Mouse (Mus musculus) right cerebral cortex, adult 2 months (tissue): ENCODE results near the gene Eaf2.
"Not testable (repeated sequence)": the region's sequence is repeated elsewhere in the genome, so short reads cannot be mapped to it uniquely, and the experiment has no call there.

Source experiments
- DNase-seq, 2 experiments: peaks; one replicate each; pipeline ENCODE4 v3.0.0; 2021 to 2022; ENCODE audit warnings: low spot score in 2 of 2

Eaf2 gene

GRCm38 (mm10) chr16:36846894-36847293, 27.9 kb downstream of the Eaf2 start:
- DNase-seq, result not testable (repeated sequence)

- peak in 1 of 2 experiments; percentile 23 for DNase-seq
Measured at GRCm38 (mm10) chr16:36828820-36829219, 46.0 kb downstream of the Eaf2 start.

- DNase-seq, result peak; percentile 81 to 82
Measured at GRCm38 (mm10) chr16:36828054-36828786, 46.6 kb downstream of the Eaf2 start, which contains the start of gene Iqcb1. Iqcb1 (plus strand) TSS chr16:36828385.

- no peak for DNase-seq
Measured at GRCm38 (mm10) chr16:36827611-36828053, 47.2 kb downstream of the Eaf2 start.

DNA sequence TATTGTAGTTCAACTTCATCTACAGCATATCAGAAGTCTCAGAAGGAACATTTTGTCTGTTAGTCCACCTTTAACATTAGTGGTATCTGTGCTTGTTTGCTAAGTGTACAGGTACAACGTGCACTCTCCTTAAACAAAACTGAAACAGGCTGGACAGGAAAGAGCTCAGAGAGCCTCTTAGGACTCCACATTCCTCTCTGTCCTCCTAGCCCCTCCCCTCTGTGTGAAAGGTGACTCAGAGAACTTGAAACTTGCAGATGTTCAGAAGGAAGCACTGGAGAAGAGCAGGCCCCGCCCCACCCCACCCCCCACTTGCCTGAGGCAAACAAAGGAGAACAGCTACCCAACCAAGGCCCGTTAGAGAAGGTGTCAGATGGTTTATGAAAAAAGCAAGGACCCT, 53.3 kb downstream of the Eaf2 start:
- DNase-seq, result no peak

- no peak for DNase-seq
Measured at GRCm38 (mm10) chr16:36820747-36821146, 54.1 kb downstream of the Eaf2 start.

- no peak for DNase-seq
Measured at GRCm38 (mm10) chr16:36820016-36820415, 54.8 kb downstream of the Eaf2 start.

DNA sequence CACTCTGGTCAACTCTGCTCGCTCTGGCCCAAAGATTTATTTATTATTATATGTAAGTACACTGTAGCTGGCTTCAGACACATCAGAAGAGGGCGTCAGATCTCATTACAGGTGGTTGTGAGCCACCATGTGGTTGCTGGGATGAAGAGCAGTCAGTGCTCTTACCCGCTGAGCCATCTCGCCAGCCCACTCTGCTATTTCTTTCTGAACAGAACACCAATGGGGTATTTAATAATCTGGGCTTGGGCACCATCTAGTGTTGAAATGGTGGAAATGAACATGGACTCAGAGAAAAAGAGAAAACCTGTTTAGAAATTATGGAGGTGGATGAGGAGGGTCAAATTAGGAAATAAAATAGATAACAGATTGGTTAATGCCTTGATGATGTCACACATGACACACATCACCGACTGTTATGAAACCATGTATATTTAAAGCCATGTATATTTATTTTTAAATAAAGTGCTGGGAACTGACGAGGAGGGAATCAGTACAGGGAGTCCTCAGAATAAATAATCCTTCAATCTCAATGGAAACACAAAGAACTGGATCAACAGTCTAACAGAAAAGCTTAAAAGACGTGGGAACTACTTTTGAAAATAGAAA, 57.4 kb downstream of the Eaf2 start:
- DNase-seq, result peak; percentile 81 to 83

- no peak for DNase-seq
Measured at GRCm38 (mm10) chr16:36816916-36817315, 57.9 kb downstream of the Eaf2 start.

GRCm38 (mm10) chr16:36813680-36814079, 61.1 kb downstream of the Eaf2 start:
- DNase-seq, result no peak

DNA sequence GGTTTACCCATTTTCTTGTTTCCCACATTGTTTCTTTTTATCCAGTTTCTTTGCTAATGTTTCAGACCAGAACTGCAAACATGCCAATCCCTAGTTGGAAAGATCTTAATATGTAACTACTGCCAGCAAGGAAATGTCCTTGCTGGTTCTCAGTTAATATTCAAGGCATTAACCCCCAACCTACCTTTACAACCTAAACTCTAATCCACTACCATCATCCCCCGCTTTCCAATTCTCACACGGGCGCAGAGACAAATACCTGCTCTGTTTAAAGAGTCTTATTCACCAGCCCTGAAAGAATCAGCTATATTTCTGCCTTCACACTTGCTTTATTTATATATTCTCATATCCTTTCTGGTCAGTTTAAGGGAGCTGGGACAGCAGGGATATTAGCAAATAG, 66.2 kb downstream of the Eaf2 start:
- no peak for DNase-seq

DNA sequence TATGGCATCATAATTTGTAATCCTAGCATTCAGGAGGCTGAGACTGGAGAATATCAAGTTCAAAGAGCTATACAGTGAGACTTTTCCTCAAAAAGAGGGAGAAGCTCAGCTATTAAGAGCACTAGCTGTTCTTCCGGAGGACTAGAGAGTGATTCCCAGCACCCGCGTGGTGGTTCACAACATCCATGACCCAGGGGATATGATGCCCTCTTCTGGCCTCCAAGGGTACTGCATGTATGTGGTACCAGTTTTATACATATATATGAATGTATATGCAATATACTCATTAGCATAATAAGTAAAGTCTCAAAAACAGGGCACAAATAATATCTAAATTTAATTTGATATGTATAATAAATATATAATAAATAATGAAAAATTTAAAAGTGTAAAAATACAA, 72.4 kb downstream of the Eaf2 start:
- no peak for DNase-seq

DNA sequence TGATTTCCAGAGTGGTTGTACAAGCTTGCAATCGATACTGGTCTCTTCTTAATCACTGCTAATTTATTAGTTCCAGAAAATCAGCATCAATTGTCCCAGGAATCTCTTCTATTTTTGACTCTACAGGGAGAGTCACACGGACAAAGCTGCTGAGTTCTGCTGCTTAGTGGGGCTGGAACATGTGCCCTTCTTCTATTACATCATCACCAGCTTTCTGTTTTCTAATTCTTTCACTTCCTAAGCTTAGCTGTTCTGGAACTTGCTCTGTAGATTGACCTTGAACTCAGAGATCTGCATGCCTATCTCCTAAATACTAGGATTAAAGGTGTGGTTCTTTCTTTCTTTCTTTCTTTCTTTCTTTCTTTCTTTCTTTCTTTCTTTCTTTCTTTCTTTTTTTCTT, 76.5 kb downstream of the Eaf2 start:
- DNase-seq, result no peak

- DNase-seq, result no peak
Measured at GRCm38 (mm10) chr16:36794976-36795375, 79.8 kb downstream of the Eaf2 start.

- no peak for DNase-seq
Measured at GRCm38 (mm10) chr16:36790166-36790565, 84.6 kb downstream of the Eaf2 start.

DNA sequence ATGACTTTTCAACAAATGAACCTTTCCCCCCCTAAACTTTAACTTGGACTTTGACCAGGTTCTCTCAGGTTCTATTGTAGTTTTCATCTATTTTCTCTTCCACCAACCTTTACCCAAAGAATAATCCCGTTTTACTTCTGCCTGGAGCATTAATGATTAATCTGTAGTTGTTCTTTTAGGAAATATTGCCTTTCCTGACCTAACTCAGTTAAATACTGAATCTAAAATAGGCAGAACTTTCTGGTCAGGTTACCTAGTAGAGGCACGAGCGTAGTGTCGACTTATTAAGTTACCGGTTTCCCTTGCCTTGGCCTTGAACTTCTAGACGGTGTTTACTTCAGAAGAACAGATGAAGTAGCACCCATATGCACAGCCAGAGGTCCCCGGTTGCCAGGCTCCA, 88.3 kb downstream of the Eaf2 start:
- no peak for DNase-seq

- DNase-seq, result peak; percentile 17 to 40
Measured at GRCm38 (mm10) chr16:36784594-36785313, 90.0 kb downstream of the Eaf2 start, which contains the start of gene Slc15a2. Slc15a2 (minus strand) TSS chr16:36784962.

GRCm38 (mm10) chr16:36784146-36784545, 90.7 kb downstream of the Eaf2 start:
- DNase-seq, result peak in 1 of 2 experiments; percentile 9

DNA sequence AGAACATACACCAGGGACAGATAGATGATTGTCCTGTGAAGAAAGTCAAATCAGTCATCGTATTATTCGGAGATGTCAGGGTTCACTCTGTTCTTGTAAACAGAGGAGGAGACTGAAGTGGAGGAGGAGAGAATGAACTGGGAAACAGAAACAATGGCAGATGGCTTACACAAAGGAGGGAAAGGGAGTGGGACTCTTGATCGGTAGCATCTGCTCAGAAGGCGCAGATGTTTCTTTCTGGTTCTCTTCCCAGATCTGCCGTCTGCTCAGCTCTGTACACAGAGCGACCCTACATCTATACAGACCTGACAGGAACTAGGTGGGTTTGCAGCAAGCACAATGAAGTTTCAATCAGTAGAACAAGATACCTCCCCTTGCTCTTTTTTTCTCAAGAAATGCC, 99.1 kb downstream of the Eaf2 start:
- no peak for DNase-seq

DNA sequence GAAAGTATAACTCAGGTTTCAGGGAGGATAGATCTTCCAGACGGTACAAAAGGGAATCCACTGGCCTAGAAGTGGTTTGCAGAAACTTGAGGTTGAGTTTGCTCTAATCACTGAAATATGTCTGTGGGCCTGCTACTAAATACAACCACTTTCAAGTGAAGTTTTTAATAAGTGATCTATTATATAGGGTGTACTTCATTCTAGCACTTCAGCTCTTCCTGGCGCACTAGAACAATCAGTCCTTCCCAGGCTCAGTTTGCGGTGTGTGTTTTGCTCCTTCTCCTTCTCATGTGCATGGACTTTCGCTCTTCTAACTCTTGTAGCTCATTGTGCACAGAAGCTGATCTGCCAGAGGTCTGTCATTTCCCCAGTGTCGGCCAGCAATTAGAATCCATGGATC, 101.8 kb downstream of the Eaf2 start:
- no peak for DNase-seq

- DNase-seq, result no peak
Measured at GRCm38 (mm10) chr16:36771703-36772102, 103.1 kb downstream of the Eaf2 start.

- no peak for DNase-seq
Measured at GRCm38 (mm10) chr16:36771244-36771643, 103.6 kb downstream of the Eaf2 start.

GRCm38 (mm10) chr16:36770830-36771229, 104.0 kb downstream of the Eaf2 start:
- DNase-seq, result no peak
